Mouse (Mus musculus): Measurements from ENCODE around the gene Sptlc2.

GRCm38 (mm10) chr12:87393447-87394145, 5.4 kb upstream of the Sptlc2 start:
- no peak for TF ChIP-seq CTCF (IDR thresholded peaks at IDR 0.05; ENCODE audit: low read depth, low read length)
- no peak for TF ChIP-seq POLR2A (IDR thresholded peaks at IDR 0.05; ENCODE audit: insufficient read depth, low read length)
- TF ChIP-seq EP300 (IDR thresholded peaks at IDR 0.05; ENCODE audit: insufficient read depth, low read depth, low read length), result no peak
